Mouse (Mus musculus) erythroblast, embryonic 14.5 days (primary cell): ENCODE results near the gene Rhox7a. TPM values are rescaled to one million over a fixed set of nuclear protein-coding genes. Genes with fewer than 3 reads are reported as not detected.
"Not testable (repeated sequence)": the region's sequence is repeated elsewhere in the genome, so short reads cannot be mapped to it uniquely, and the experiment has no call there.

Source experiments
- H3K27me3 ChIP-seq: 2 replicates; pipeline ENCODE4 v1.6.1; 2012; ENCODE audit warnings: inconsistent platforms; ENCODE audit not compliant: control insufficient read depth
- H3K36me3 ChIP-seq: 2 replicates; pipeline ENCODE4 v1.6.1; 2012; ENCODE audit warnings: mild to moderate bottlenecking, inconsistent platforms; ENCODE audit not compliant: control insufficient read depth
- H3K4me1 ChIP-seq: 2 replicates; pipeline ENCODE4 v1.6.1; 2012; ENCODE audit warnings: inconsistent platforms; ENCODE audit not compliant: control insufficient read depth
- H3K4me3 ChIP-seq: replicated peaks from 2 replicates; pipeline ENCODE3; 2012; ENCODE audit warnings: moderate library complexity, mild to moderate bottlenecking, inconsistent platforms
- H3K9me3 ChIP-seq: 2 replicates; pipeline ENCODE4 v1.6.1; 2012; ENCODE audit warnings: low read length, inconsistent platforms, mixed read lengths; ENCODE audit not compliant: control insufficient read depth
- GATA1 ChIP-seq: IDR thresholded peaks from 2 replicates; pipeline ENCODE4 v1.6.1; 2012; ENCODE audit warnings: low read length, inconsistent platforms, mixed read lengths
- TAL1 ChIP-seq: IDR thresholded peaks from 3 replicates; pipeline ENCODE4 v1.6.1; 2012; ENCODE audit warnings: low read length, inconsistent platforms, mixed read lengths
- polyA plus RNA-seq: library from polyadenylated mRNA; stranded (reverse); fragments of >175 nt; gene quantifications from 2 replicates; pipeline ENCODE4 v1.2.3, GENCODE M21; 2012

Gene Rhox7a
- not detected in 2 replicates for polyA plus RNA-seq

DNA sequence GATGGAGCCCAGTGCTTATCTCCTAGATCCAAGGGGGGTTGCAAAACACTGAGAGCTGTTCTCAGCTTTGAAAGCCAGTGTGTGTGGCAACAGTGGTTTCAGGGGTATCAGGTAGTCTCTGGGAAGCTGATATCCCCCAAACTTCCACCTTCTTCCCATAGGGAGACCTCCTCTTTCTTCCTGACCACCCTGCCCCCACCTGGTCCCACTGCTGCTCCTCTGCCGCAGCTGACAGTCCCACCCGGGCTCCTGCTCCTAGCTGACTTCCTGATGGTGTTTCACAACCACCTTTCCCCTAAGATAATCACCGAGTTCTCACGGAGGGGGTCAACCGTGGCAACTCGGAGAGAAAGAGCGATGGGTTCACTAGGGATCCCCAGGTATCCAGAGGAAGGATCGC, at the start of gene Rhox7a:
Gene Rhox7a (plus strand): TSS at position 301 of the 400 bp plus-strand sequence.
- H3K27me3 ChIP-seq, H3K9me3 ChIP-seq, H3K4me3 ChIP-seq, H3K36me3 ChIP-seq, H3K4me1 ChIP-seq: not testable (repeated sequence)

DNA sequence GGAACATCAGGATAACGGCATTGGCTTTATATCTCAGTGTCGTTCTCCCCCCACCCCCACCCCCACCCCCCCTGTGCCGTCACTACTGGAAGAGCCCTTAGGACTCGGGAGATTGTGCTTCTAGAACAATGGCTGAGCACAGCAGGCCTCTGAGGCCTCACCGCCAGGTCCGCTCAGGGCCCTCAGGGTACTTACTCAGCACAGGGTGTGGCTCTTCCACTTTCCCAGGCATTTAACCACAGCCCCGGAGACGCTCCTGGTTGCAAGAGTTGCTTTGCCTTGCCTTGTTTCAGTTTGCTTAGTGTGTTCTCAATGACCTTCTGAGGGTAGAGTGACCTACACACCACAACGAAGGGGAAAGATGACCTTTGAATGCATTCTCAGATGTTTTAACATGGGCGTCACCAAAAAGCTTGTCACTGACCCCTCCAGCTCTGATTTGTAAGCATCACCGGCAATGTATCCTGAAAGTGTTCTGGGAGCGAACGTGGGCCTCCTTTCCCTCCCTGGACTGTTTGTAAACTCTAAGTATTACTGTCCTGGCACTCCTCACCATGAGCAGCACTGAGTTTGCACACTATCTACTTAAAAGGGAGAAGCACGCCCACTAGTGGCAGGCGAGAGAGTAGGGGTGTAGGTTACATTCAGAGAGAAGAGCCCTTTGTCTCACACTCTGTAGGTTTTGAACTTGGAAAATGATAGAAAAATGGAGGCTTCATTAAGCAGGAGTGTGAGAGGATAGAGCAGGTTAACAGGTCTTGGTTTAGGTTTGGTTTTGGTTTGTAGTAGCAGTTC, 24.0 kb upstream of the Rhox7a start:
- Histone ChIP-seq H3K4me1 (no peaks in the 10 kb centered on the region), H3K4me3 (no peak overlapping the region), H3K9me3 (peaks cover 10% of the 10 kb centered on the region), H3K27me3 (no peaks in the 10 kb centered on the region; the same call in 1 of the 2 replicates), H3K36me3 (no peaks in the 10 kb centered on the region)
- no peak for TF ChIP-seq GATA1
- no peak for TF ChIP-seq TAL1

- H3K9me3 ChIP-seq, result peaks cover 10% of the 10 kb centered on the region
- no peaks in the 10 kb centered on the region for H3K4me1 ChIP-seq
- no peaks in the 10 kb centered on the region for H3K36me3 ChIP-seq
- no peak overlapping the region for H3K4me3 ChIP-seq
- TF ChIP-seq TAL1, result no peak
- H3K27me3 ChIP-seq, result no peaks in the 10 kb centered on the region; the same call in 1 of the 2 replicates
Measured at GRCm38 (mm10) chrX:37809396-37809795, 22.1 kb upstream of the Rhox7a start.

DNA sequence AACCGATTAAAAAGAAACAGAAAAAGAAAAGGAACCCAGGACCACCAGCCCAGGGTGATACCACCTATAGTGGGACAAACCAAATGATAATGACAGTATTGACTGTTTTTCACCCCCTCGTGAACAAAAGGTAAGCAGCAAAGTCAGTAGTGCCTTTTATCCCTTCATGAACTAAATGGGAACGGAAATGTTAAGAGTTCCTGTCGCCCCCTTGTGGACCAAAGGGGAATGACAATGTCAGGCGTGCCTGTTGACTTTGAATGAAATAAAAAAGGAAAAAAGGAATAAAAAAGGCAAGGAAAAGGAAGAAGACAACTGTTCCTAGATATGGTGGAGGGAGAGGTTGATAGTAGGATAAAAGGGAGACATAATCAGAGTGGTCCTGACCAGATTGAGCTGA, 20.3 kb upstream of the Rhox7a start:
- Histone ChIP-seq H3K4me1 (no peaks in the 10 kb centered on the region), H3K36me3 (no peaks in the 10 kb centered on the region), H3K9me3 (peaks cover 7% of the 10 kb centered on the region), H3K4me3 (no peak overlapping the region), H3K27me3 (no peaks in the 10 kb centered on the region; the same call in 1 of the 2 replicates)
- no peak for TF ChIP-seq TAL1
- no peak for TF ChIP-seq GATA1

DNA sequence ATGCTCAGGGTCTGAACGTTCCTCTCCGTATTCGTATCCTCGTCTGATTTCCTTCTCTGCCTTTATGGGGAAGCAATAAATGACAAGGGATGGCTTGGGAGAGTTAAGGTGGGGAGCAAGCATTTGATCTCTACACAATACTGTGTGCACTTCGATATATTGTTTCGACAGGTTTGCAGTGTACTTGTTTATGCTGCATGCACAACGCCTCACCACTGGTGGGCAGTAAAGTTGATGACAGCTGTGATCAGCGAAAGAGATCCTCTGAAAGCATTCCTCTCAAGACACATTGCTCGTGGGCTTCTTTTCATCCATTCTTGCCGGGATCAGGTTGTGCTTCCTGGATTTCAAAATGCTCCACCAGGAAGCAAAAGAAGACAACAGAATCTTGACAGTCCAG, 15.8 kb upstream of the Rhox7a start:
- no peaks in the 10 kb centered on the region for H3K36me3 ChIP-seq
- no peaks in the 10 kb centered on the region for H3K27me3 ChIP-seq
- H3K4me3 ChIP-seq, result no peak overlapping the region
- no peaks in the 10 kb centered on the region; the same call in 1 of the 2 replicates for H3K9me3 ChIP-seq
- H3K4me1 ChIP-seq, result no peaks in the 10 kb centered on the region
- TF ChIP-seq TAL1, result no peak
- no peak for TF ChIP-seq GATA1

DNA sequence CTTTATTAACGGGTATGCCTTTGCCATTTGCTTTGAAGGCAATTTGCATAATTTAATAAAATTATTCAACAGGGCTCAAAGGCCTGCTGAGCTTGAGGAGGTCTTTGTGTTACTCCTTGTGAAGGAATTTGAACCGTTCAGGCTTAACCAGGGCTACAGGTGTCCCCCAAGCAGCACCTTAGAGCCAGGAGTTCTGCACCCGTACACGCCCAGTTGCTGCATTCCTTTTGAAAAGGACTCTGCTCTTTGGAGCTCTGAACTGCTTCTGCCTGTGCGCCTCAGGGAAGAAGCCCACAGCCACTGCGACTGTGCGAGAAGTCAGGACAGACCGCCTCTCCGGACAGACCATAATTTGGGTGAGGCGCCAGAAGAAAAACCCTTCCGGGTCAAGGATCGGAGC, 4.9 kb upstream of the Rhox7a start, which contains the start of gene Rhox6:
Gene Rhox6 (plus strand): TSS at position 301 of the 400 bp plus-strand sequence.
- not testable (repeated sequence) for H3K4me1 ChIP-seq, H3K36me3 ChIP-seq, H3K9me3 ChIP-seq, H3K4me3 ChIP-seq, H3K27me3 ChIP-seq

- H3K27me3 ChIP-seq, result no peaks in the 10 kb centered on the region
- H3K9me3 ChIP-seq, result no peaks in the 10 kb centered on the region
- no peaks in the 10 kb centered on the region for H3K36me3 ChIP-seq
- no peak for TF ChIP-seq TAL1
- no peak for TF ChIP-seq GATA1
- H3K4me3 ChIP-seq, result no peak overlapping the region
- no peaks in the 10 kb centered on the region for H3K4me1 ChIP-seq
Measured at GRCm38 (mm10) chrX:37871641-37872040, 40.2 kb downstream of the Rhox7a start.

DNA sequence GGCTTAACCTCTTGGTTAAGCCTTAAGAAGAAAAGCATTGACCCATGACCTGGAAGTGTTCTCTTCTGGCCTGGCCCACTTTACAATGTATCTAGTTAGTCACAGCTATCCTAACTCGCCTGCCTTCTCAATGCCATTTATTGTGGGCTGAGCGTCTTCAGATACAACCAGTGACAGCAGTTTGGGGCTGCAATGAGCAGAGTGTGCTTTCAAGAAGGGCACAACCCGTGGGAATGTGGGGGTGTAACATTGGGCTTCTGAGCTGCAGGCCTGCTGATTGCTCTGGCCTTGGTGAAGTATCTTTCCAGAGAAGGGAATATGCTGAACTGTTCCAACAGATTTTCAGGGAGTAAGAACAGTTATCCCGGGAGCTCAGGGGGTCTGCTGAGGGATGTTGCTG, 47.4 kb downstream of the Rhox7a start, which contains the start of gene Rhox8:
Gene Rhox8 (minus strand): TSS at position 101 of the 400 bp plus-strand sequence.
- Histone ChIP-seq H3K9me3 (no peaks in the 10 kb centered on the region; the same call in 1 of the 2 replicates), H3K4me1 (no peaks in the 10 kb centered on the region), H3K27me3 (no peaks in the 10 kb centered on the region), H3K36me3 (no peaks in the 10 kb centered on the region), H3K4me3 (no peak within 1 kb of the TSS)
- TF ChIP-seq GATA1, result no peak
- no peak for TF ChIP-seq TAL1

Other genes starting within 250 kb of the Rhox7a start
- gene Rhox4f, start 224.0 kb upstream of the Rhox7a start, polyA plus RNA-seq, result not detected in 2 replicates
- gene Rhox3g, start 203.1 kb upstream of the Rhox7a start, polyA plus RNA-seq, result not detected in 2 replicates
- gene Rhox2g, start 188.2 kb upstream of the Rhox7a start, polyA plus RNA-seq, result not detected in 2 replicates
- not detected in 2 replicates for gene Rhox4g, start 180.4 kb upstream of the Rhox7a start, polyA plus RNA-seq
- not detected in 2 replicates for gene Rhox3h, start 162.9 kb upstream of the Rhox7a start, polyA plus RNA-seq
- gene Rhox2h, start 158.4 kb upstream of the Rhox7a start, polyA plus RNA-seq, result not detected in 2 replicates
- 0.07 TPM in 1 of 2 replicates, not detected in the other for gene Rhox5, start 26.8 kb upstream of the Rhox7a start, polyA plus RNA-seq
- gene Rhox6, start 4.8 kb upstream of the Rhox7a start, polyA plus RNA-seq, result not detected in 2 replicates
- gene Rhox8, start 47.3 kb downstream of the Rhox7a start, polyA plus RNA-seq, result not detected in 2 replicates
- not detected in 2 replicates for gene Rhox7b, start 65.5 kb downstream of the Rhox7a start, polyA plus RNA-seq
- gene Rhox9, start 70.1 kb downstream of the Rhox7a start, polyA plus RNA-seq, result not detected in 2 replicates
- not detected in 2 replicates for gene Btg1-ps1, start 187.1 kb downstream of the Rhox7a start, polyA plus RNA-seq
- gene Btg1-ps2, start 211.4 kb downstream of the Rhox7a start, polyA plus RNA-seq, result not detected in 2 replicates
- gene Rhox10, start 234.8 kb downstream of the Rhox7a start, polyA plus RNA-seq, result not detected in 2 replicates